Mouse (Mus musculus) cerebellum, adult 11 months (tissue): ENCODE data around the gene Gdf5.
A peak's percentile ranks its signal among the peaks of the same experiment; 100 is the strongest.

ENCODE experiments used
- DNase-seq: peaks from one replicate; pipeline ENCODE4 v3.0.0; 2022

Gene Gdf5

GRCm38 (mm10) chr2:155945124-155945523 is at the start of gene Gdf5:
Gene Gdf5, minus strand, starts transcription at chr2:155945367.
- no peak for DNase-seq

- DNase-seq: peak; percentile 95
Measured at GRCm38 (mm10) chr2:155991863-155992321, 46.7 kb upstream of the Gdf5 start.

- peak; percentile 34 for DNase-seq
Measured at GRCm38 (mm10) chr2:155991151-155991550, 46.0 kb upstream of the Gdf5 start.

- peak; percentile 67 for DNase-seq
Measured at GRCm38 (mm10) chr2:155989085-155989484, 43.9 kb upstream of the Gdf5 start.

GRCm38 (mm10) chr2:155987131-155987530 is 42.0 kb upstream of the Gdf5 start:
- DNase-seq: no peak

- no peak for DNase-seq
Measured at GRCm38 (mm10) chr2:155985776-155986175, 40.6 kb upstream of the Gdf5 start.

- no peak for DNase-seq
Measured at GRCm38 (mm10) chr2:155979328-155979991, 34.3 kb upstream of the Gdf5 start.

GRCm38 (mm10) chr2:155974087-155974731 is 29.0 kb upstream of the Gdf5 start:
- no peak for DNase-seq

- DNase-seq: no peak
Measured at GRCm38 (mm10) chr2:155973348-155973747, 28.2 kb upstream of the Gdf5 start.

- no peak for DNase-seq
Measured at GRCm38 (mm10) chr2:155962991-155963390, 17.8 kb upstream of the Gdf5 start.

GRCm38 (mm10) chr2:155961862-155962261 is 16.7 kb upstream of the Gdf5 start:
- DNase-seq: no peak

- DNase-seq: no peak
Measured at GRCm38 (mm10) chr2:155959981-155960380, 14.8 kb upstream of the Gdf5 start.

- DNase-seq: peak; percentile 91
Measured at GRCm38 (mm10) chr2:155956134-155957059, 11.2 kb upstream of the Gdf5 start, which contains the start of gene Cep250. Gene Cep250, plus strand, starts transcription at chr2:155956458.

GRCm38 (mm10) chr2:155952006-155952405 is 6.8 kb upstream of the Gdf5 start:
- DNase-seq: peak; percentile 59

GRCm38 (mm10) chr2:155949362-155949761 is 4.2 kb upstream of the Gdf5 start:
- DNase-seq: no peak

GRCm38 (mm10) chr2:155947390-155948002 is 2.3 kb upstream of the Gdf5 start:
- no peak for DNase-seq

GRCm38 (mm10) chr2:155946499-155946898 is 1.3 kb upstream of the Gdf5 start:
- no peak for DNase-seq

- peak; percentile 41 for DNase-seq
Measured at GRCm38 (mm10) chr2:155946069-155946468, 902 bp upstream of the Gdf5 start.

GRCm38 (mm10) chr2:155945580-155945979 is 413 bp upstream of the Gdf5 start:
- no peak for DNase-seq

- DNase-seq: no peak
Measured at GRCm38 (mm10) chr2:155944685-155945084, 482 bp downstream of the Gdf5 start.

GRCm38 (mm10) chr2:155943463-155943862 is 1.7 kb downstream of the Gdf5 start:
- DNase-seq: no peak

- DNase-seq: no peak
Measured at GRCm38 (mm10) chr2:155941697-155942442, 3.3 kb downstream of the Gdf5 start.
